Mouse (Mus musculus): ENCODE measurements around the gene Acy3. TPM values are rescaled to one million over a fixed set of nuclear protein-coding genes. Genes with fewer than 3 reads are reported as not detected.

Gene Acy3
- polyA plus RNA-seq, 1 experiment from 2014 or later = 1.4 TPM

DNA sequence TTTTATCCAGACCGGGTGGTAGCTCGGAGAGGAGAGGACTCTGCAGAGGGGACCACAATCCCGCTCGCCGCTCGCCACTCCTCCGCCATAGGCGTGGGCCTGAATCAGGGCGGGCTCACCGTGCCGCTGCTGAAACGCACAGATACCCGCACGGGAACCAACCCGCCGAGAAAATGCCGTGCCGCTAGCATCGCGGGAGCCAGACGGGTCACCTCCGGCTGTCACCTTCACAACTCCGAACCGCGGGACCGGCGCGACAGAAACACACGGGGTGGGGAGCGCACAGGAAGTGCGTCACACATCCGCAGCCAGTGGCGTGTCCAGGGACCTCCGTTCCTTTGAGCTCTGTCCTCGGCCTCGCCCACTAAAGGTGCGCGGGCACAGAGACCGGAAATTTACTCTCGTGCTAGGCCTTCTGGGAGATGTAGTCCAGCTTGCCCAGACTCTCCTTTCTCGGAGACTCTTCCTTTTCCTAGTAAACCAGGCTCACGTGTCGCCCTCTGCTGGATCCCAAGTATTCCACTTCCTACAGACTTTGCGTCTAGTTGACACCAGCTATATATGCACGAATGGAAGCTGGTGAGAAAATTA, 26.2 kb downstream of the Acy3 start, which contains the start of gene Ndufv1:
Ndufv1 (minus strand) TSS at position 375 of the 591 bp plus-strand sequence.
- Histone ChIP-seq H3K4me1 (peaks cover 13% of the 10 kb centered on the region), H3K27ac (peak within 1 kb of the TSS; percentile 26; the same call in 1 of the 2 replicates), H3K4me2 (peak within 1 kb of the TSS; percentile 68), H3K9me3 (no peaks in the 10 kb centered on the region), H3K27me3 (no peaks in the 10 kb centered on the region), H3K9ac (peak within 1 kb of the TSS; percentile 71), H3K4me3 (replicated peaks) (peak within 1 kb of the TSS; percentile 89), H3K36me3 (replicated peaks) (peaks cover 29% of the 10 kb centered on the region)
- under 1% methylated on average over 45 of the region's 45 CpGs for WGBS
- peak; percentile 100 for ATAC-seq (ENCODE audit: low FRiP score)

DNA sequence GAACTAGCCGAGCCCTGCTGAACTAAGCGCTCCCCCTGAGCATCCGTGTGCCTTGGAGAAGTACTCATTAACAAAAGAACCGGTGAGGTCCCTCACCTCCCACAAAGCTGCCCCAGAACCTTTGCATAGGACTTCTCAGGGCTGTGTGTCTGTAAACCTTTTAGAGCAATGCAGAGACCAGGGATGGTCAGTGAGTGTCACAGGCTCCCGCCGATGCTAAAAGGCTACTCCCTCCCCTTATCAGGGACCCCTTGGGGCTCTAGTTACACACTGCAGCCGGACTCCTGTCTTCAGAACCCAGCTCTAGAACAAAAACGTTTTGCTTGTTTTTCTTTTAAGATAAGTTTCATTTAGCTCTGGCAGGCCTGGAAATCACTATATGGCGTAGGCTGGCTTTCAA, 26.7 kb downstream of the Acy3 start:
- no peak overlapping the region; the same call in 1 of the 2 replicates for H3K9ac ChIP-seq
- no peak overlapping the region for H3K27ac ChIP-seq
- peaks cover 24% of the 10 kb centered on the region for H3K36me3 ChIP-seq (replicated peaks)
- H3K4me3 ChIP-seq (replicated peaks) = peak overlapping the region; percentile 89
- H3K9me3 ChIP-seq = no peaks in the 10 kb centered on the region
- H3K4me2 ChIP-seq = peak overlapping the region; percentile 46
- H3K27me3 ChIP-seq = peaks cover 5% of the 10 kb centered on the region; the same call in 1 of the 2 replicates
- no peak; the same call in 1 of the 2 replicates for ATAC-seq (ENCODE audit: low FRiP score)
- H3K4me1 ChIP-seq = peaks cover 13% of the 10 kb centered on the region
- WGBS = 25% methylated on average over 9 of the region's 9 CpGs

DNA sequence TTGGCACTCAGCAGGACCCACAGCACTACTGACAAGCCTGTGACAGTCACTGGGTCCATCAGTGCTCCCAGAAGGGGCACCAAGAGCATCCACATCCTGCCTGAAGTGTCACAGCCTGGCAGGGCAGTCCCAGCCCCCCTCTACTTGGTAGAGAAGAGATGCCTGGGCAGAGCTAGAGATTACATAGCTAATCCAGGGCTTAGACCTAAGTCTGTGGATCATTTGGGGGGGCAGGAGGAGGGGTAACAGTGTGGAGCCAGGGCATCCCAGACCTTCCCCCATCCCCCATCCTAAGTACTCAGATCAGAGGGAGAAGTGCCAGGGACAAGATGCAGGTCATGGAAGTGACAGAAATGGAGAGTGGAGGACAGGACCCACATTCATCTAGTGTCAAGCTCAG, 28.4 kb downstream of the Acy3 start:
- Histone ChIP-seq H3K27ac (no peak overlapping the region), H3K9ac (no peak overlapping the region)
- ATAC-seq (ENCODE audit: low FRiP score) = no peak

DNA sequence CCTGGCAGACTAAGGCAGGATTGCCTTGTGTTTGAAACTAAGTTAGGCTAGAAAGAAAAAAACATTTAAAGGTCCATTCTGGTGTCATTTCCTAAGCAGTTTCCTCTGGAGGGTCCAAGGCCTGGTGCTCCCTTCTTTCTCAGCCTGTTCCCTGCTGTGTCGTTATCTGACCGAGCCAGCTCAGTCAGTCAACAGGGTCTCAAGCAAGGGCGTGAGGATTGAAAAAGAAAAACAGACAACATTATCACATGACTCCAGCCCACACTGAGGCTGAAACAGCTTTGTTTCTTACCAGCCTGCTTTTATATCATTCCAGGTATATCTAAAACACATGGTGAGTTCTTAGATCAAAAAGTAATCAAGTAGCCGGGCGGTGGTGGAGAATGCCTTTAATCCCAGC, 29.3 kb downstream of the Acy3 start:
- Histone ChIP-seq H3K27me3 (peaks cover 5% of the 10 kb centered on the region; the same call in 1 of the 2 replicates), H3K4me2 (no peak overlapping the region), H3K36me3 (replicated peaks) (no peaks in the 10 kb centered on the region), H3K4me1 (peaks cover 15% of the 10 kb centered on the region), H3K9me3 (no peaks in the 10 kb centered on the region), H3K27ac (no peak overlapping the region), H3K4me3 (replicated peaks) (no peak overlapping the region), H3K9ac (no peak overlapping the region)
- ATAC-seq (ENCODE audit: low FRiP score) = no peak
- 69% methylated on average over 5 of the region's 5 CpGs for whole genome bisulfite sequencing

More for the DNA sequence above, 28.4 kb downstream of the Acy3 start:
- Histone ChIP-seq H3K4me3 (replicated peaks) (no peak overlapping the region), H3K36me3 (replicated peaks) (peaks cover 7% of the 10 kb centered on the region), H3K27me3 (peaks cover 5% of the 10 kb centered on the region; the same call in 1 of the 2 replicates), H3K4me1 (peaks cover 15% of the 10 kb centered on the region), H3K4me2 (no peak overlapping the region), H3K9me3 (no peaks in the 10 kb centered on the region)

DNA sequence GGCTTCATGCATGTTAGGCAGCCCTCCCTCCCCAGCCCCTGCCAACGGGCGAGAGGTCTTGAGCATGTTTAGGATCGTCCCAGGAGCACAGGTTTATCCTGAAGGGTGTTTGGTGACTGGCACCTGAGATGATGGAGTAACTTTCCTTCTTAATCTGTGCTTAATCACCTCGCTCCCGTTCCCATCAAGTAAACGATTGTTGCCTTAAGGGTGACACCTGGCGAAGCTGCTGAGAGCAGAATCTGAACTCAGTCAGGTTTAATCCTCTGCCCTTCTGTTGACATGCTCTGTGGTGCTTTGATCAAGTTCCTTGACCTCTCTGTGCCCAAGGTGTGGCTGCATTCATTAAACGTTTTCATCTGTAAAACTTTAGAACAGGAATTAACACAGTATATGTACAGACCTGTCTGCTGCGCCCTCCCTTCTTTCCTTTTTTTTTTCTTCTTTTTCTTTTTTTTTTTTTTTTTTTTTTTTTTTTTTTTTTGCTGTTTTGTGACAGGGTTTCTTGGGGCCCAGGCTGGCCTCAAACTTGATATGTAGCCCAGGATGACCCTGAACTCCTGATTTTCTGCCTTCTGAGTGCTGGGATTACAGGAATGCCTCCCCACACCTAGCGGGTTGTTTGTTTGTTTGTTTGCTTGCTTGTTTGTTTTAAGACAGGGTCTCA, 31.7 kb downstream of the Acy3 start:
- Histone ChIP-seq H3K4me2 (no peak overlapping the region), H3K9me3 (no peaks in the 10 kb centered on the region)
- WGBS = 69% methylated on average over 10 of the region's 10 CpGs

DNA sequence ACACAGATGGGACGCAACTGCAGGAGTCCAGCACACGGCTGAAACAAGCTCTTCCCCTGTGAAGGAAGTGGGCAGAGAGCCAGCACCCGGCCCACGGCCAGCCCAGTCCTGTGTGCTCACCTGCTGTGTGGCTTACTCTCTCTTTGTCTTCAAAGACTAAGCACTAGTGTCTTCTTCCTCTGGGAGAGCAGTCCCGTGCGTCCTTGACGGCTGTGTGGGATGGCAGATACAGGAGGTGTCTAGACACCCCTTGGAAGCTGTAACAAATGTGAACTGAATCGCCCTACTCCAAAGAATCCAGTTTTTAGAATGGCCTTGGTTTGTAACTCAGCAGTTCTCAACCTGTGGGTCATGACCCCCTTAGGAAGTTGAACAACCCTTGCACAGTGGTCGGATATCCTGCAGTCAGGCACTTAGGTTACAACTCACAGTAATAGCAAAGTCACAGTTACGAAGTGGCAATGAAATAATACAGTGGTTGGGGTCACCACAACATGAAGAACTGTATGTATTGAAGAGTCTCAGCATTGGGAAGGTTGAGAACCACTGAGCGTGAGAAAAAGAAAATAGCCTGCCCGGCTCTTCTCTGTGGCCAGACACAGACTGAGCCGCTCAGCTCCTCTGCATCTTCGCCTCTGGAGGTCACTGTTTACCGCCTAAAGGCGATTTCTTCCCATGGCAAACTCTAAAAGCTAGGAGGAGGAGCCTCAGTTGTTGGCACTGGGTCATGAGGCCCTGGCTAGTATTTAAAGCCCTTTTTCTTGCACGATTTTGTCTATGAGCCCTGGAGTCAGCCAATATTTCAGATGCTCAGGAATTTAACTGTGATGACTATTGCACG, 32.6 kb downstream of the Acy3 start:
- H3K9me3 ChIP-seq = no peaks in the 10 kb centered on the region
- no peak overlapping the region for H3K4me2 ChIP-seq
- peaks cover 5% of the 10 kb centered on the region; the same call in 1 of the 2 replicates for H3K27me3 ChIP-seq
- 0 out of 2 replicates have a peak, but pooled peaks have one; percentile 71 for ATAC-seq (ENCODE audit: low FRiP score)
- no peak overlapping the region for H3K27ac ChIP-seq
- H3K4me1 ChIP-seq = peaks cover 3% of the 10 kb centered on the region; the same call in 1 of the 2 replicates
- 37% methylated on average over 18 of the region's 18 CpGs for WGBS
- no peak overlapping the region for H3K9ac ChIP-seq
- no peaks in the 10 kb centered on the region for H3K36me3 ChIP-seq (replicated peaks)
- no peak overlapping the region for H3K4me3 ChIP-seq (replicated peaks)

More for the DNA sequence above, 31.7 kb downstream of the Acy3 start:
- ATAC-seq (ENCODE audit: low FRiP score) = no peak
- Histone ChIP-seq H3K36me3 (replicated peaks) (no peaks in the 10 kb centered on the region), H3K4me3 (replicated peaks) (no peak overlapping the region), H3K9ac (no peak overlapping the region), H3K4me1 (peaks cover 3% of the 10 kb centered on the region; the same call in 1 of the 2 replicates), H3K27ac (no peak overlapping the region), H3K27me3 (peaks cover 5% of the 10 kb centered on the region; the same call in 1 of the 2 replicates)

DNA sequence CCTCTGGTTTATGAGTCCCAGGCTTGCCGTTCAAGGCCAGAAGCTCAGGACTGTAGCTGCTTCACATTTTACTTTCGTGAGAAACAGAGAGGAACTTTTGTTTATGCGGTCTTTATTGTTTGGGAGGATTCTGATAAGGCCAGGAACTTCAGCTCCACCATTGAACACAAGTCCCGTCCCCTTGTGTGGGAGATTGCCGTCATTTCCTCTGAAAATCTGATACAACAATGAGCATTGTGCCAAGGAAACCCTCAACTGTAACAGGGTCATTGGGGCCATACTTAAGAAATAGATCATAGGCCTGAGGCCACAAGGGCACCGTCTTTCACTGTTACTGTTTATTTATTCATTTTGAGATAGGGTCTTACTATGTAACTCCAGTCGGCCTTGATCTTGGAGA, 36.8 kb downstream of the Acy3 start:
- H3K27ac ChIP-seq = no peak overlapping the region
- no peaks in the 10 kb centered on the region for H3K27me3 ChIP-seq
- no peak overlapping the region for H3K4me2 ChIP-seq
- no peak overlapping the region for H3K9ac ChIP-seq
- H3K36me3 ChIP-seq (replicated peaks) = no peaks in the 10 kb centered on the region
- no peak overlapping the region for H3K4me3 ChIP-seq (replicated peaks)
- no peak for ATAC-seq (ENCODE audit: low FRiP score)
- WGBS = 81% methylated on average over 7 of the region's 7 CpGs
- H3K4me1 ChIP-seq = peaks cover 3% of the 10 kb centered on the region; the same call in 1 of the 2 replicates
- 0 out of 2 replicates have a peak, but pooled peaks cover 5% of the 10 kb centered on the region for H3K9me3 ChIP-seq

DNA sequence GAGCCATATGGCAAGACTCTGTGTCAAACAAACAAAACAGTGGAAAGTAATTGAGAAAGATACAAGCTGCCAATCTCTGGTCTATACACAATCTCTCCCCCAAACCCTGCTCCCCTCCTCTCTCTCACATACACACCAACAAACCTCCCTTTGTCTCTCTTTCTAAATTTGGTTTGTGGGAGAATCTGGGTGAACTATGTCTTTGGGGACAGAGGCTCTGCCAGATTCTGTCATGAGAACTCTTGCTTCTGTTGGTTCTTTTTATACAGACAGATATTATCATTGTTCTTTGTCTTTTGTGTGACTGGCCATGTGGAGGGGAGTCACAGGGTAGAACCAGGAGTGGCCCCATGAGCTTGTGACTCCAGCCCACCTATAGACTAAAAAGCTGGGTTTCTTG, 41.2 kb downstream of the Acy3 start:
- 0 out of 2 replicates have a peak, but pooled peaks cover 5% of the 10 kb centered on the region for H3K9me3 ChIP-seq
- no peak overlapping the region for H3K4me2 ChIP-seq
- no peaks in the 10 kb centered on the region for H3K36me3 ChIP-seq (replicated peaks)
- H3K4me3 ChIP-seq (replicated peaks) = no peak overlapping the region
- no peaks in the 10 kb centered on the region for H3K27me3 ChIP-seq
- H3K9ac ChIP-seq = no peak overlapping the region
- H3K27ac ChIP-seq = no peak overlapping the region
- no peak for ATAC-seq (ENCODE audit: low FRiP score)
- no peaks in the 10 kb centered on the region for H3K4me1 ChIP-seq

DNA sequence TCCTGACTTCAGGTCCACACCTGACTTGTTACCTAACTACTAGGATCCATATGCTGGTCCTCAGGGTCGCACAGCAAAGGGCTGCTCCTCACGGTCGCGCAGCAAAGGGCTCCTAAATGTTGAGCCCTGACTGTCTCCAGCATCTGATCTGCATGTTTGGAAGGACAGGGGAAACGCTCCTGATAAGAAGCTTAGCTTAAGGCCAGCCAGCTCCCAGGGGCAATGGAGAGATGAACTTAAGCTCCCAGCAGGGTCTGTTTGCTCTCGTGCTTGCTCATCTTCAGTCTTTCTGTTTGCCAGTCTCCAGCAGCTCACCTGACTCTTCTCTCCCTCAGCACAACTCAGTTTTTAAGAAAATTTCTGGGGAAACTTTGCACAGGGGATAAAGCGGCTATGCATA, 46.3 kb downstream of the Acy3 start:
- 55% methylated on average over 7 of the region's 7 CpGs for WGBS
- H3K9ac ChIP-seq = no peak overlapping the region
- no peaks in the 10 kb centered on the region; the same call in 1 of the 2 replicates for H3K36me3 ChIP-seq (replicated peaks)
- H3K27me3 ChIP-seq = no peaks in the 10 kb centered on the region
- H3K4me2 ChIP-seq = no peak overlapping the region
- no peak for ATAC-seq (ENCODE audit: low FRiP score)
- no peak overlapping the region for H3K27ac ChIP-seq
- H3K4me1 ChIP-seq = peaks cover 5% of the 10 kb centered on the region
- no peak overlapping the region for H3K4me3 ChIP-seq (replicated peaks)
- no peaks in the 10 kb centered on the region for H3K9me3 ChIP-seq

DNA sequence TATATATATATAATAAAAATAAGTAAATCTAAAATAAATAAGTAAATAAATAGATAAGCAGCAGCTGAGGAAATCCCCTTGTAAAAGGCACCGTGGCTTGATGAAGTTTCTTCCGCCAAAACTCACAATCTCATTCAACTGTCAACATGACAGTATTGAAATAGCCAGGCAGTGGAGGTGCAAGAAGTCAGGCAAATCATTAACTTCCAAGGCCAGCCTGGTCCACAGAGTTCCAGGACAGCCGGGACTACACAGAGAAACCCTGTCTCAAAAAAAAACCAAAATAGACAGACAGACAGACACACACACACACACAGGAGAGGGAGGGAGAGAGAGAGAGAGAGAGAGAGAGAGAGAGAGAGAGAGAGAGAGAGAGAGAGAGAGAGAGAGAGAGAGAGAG, 46.9 kb downstream of the Acy3 start:
- Histone ChIP-seq H3K9me3 (no peaks in the 10 kb centered on the region), H3K27me3 (no peaks in the 10 kb centered on the region), H3K4me1 (peaks cover 10% of the 10 kb centered on the region), H3K36me3 (replicated peaks) (no peaks in the 10 kb centered on the region; the same call in 1 of the 2 replicates), H3K9ac (no peak overlapping the region), H3K4me3 (replicated peaks) (no peak overlapping the region), H3K4me2 (no peak overlapping the region), H3K27ac (no peak overlapping the region)
- WGBS = 85% methylated on average over 3 of the region's 3 CpGs
- ATAC-seq (ENCODE audit: low FRiP score) = no peak

DNA sequence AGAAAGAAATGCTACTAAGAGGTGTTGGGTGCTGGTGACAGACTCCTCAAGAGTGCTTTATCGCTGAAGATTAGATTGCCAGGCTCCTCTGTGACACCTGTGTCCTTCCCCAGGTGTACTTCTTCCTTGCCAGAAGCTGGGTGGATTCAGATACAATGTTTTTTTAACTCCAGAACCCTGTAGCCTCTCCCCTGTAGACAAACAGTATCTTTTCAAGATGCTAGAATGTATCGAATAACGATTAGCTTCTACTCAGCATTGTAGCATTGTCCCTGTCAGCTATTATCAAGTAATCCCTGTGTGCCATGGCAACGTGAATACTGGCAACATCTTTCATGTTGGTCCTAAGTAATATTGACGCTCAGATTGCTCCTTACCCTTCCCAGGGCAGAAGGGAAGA, 47.4 kb downstream of the Acy3 start:
- no peak overlapping the region for H3K27ac ChIP-seq
- no peak for ATAC-seq (ENCODE audit: low FRiP score)
- WGBS = 63% methylated on average over 5 of the region's 5 CpGs
- H3K9me3 ChIP-seq = no peaks in the 10 kb centered on the region
- H3K4me3 ChIP-seq (replicated peaks) = no peak overlapping the region
- H3K4me1 ChIP-seq = peaks cover 11% of the 10 kb centered on the region
- no peaks in the 10 kb centered on the region; the same call in 1 of the 2 replicates for H3K36me3 ChIP-seq (replicated peaks)
- no peak overlapping the region for H3K9ac ChIP-seq
- H3K27me3 ChIP-seq = no peaks in the 10 kb centered on the region
- H3K4me2 ChIP-seq = no peak overlapping the region

Data from forebrain, embryonic 12.5 days (tissue).